Mouse (Mus musculus) lung, postnatal 0 days (tissue): ENCODE measurements around the gene Hpf1. TPM values are rescaled to one million over a fixed set of nuclear protein-coding genes. Genes with fewer than 3 reads are reported as not detected.

Experiments used
- ATAC-seq: fragments of 200-750 bp; cut with Nextera tagmentation; 2 replicates; pipeline ENCODE4 v1.8.0; 2017; ENCODE audit warnings: moderate library complexity
- DNase-seq: peaks from one replicate; pipeline ENCODE4 v3.0.0-alpha.2; 2016; ENCODE audit warnings: low spot score
- H3K27ac ChIP-seq: fragments of 300-500 bp; sonication (generic); 2 replicates; pipeline ENCODE4 v1.5.1; 2014; ENCODE audit warnings: antibody characterized with exemption, mild to moderate bottlenecking, low read length, mixed read lengths
- H3K27me3 ChIP-seq: fragments of 300-500 bp; sonication (generic); replicated peaks from 2 replicates; pipeline ENCODE4 v1.6.1; 2014; ENCODE audit warnings: low read length, mixed read lengths; ENCODE audit not compliant: insufficient read depth
- H3K36me3 ChIP-seq: fragments of 300-500 bp; sonication (generic); 2 replicates; pipeline ENCODE4 v1.6.1; 2014; ENCODE audit warnings: low read length, mixed read lengths; ENCODE audit not compliant: insufficient read depth
- H3K4me1 ChIP-seq: fragments of 300-500 bp; sonication (generic); 2 replicates; pipeline ENCODE4 v1.6.1; 2014; ENCODE audit warnings: antibody characterized with exemption, low read depth, low read length, mixed read lengths; ENCODE audit not compliant: insufficient read depth
- H3K4me2 ChIP-seq: fragments of 300-500 bp; sonication (generic); replicated peaks from 2 replicates; pipeline ENCODE4 v1.6.1; 2014; ENCODE audit warnings: low read depth, mild to moderate bottlenecking, low read length, moderate library complexity, mixed read lengths
- H3K4me3 ChIP-seq: fragments of 300-500 bp; sonication (generic); 2 replicates; pipeline ENCODE4 v1.5.1; 2014; ENCODE audit warnings: low read depth, low read length
- H3K9ac ChIP-seq: fragments of 300-500 bp; sonication (generic); replicated peaks from 2 replicates; pipeline ENCODE4 v1.6.1; 2014; ENCODE audit warnings: low read depth, mild to moderate bottlenecking
- H3K9me3 ChIP-seq: fragments of 300-500 bp; sonication (generic); 2 replicates; pipeline ENCODE4 v1.6.1; 2016; ENCODE audit warnings: low read length, mixed read lengths
- CTCF ChIP-seq: IDR thresholded peaks from 2 replicates; pipeline ENCODE4 v1.5.1; 2016; ENCODE audit warnings: antibody characterized with exemption, mild to moderate bottlenecking
- EP300 ChIP-seq: IDR thresholded peaks from 2 replicates; pipeline ENCODE4 v1.6.1; 2016; ENCODE audit warnings: antibody characterized with exemption, mild to moderate bottlenecking, control low read depth
- WGBS: fragments of 180-500 bp; shearing (Covaris S2); extraction: QIAGEN DNeasy Blood & Tissue Kit; methylation state at CpG from one replicate; pipeline ENCODE4 v1.1.7; 2014; 5-methylcytosine and 5-hydroxymethylcytosine counted together
- polyA plus RNA-seq: library from polyadenylated mRNA; unstranded; fragments of >200 nt; fragmentation: Nextera tagmentation; extraction: Ambion mirVana; gene quantifications from 2 replicates; pipeline ENCODE4 v1.2.1, GENCODE M21; 2015

Hpf1 gene
- polyA plus RNA-seq, 1 experiment from 2014 or later: 38.1 TPM

DNA sequence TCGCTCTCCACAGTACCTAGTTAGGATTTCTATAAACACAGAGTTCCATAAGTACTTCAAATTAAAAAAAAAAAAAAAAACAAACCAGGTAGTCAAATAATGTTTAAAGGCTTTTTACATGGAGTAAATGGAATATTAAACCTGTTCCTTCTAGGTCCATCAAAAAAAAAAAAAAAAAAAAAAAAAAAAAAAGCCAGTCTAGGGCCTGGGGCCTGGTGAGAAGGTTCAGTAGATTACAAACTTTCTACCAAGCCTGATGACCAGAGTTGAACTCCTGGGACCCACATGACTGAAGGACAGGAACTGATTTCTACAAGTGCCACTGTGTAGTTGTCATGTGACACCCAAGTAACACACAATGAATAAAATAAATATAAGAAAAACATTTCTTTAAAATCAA lies 61.5 kb downstream of the Hpf1 start:
- Histone ChIP-seq H3K27me3 (no peaks in the 10 kb centered on the region), H3K9ac (no peak overlapping the region), H3K4me2 (no peak overlapping the region), H3K9me3 (no peaks in the 10 kb centered on the region), H3K4me1 (no peaks in the 10 kb centered on the region), H3K36me3 (no peaks in the 10 kb centered on the region), H3K4me3 (no peak overlapping the region), H3K27ac (no peak overlapping the region)
- DNase-seq (no peak), ATAC-seq (no peak)
- WGBS: 86% methylated on average over 1 of the region's 1 CpGs
- TF ChIP-seq CTCF: no peak
- TF ChIP-seq EP300: no peak

DNA sequence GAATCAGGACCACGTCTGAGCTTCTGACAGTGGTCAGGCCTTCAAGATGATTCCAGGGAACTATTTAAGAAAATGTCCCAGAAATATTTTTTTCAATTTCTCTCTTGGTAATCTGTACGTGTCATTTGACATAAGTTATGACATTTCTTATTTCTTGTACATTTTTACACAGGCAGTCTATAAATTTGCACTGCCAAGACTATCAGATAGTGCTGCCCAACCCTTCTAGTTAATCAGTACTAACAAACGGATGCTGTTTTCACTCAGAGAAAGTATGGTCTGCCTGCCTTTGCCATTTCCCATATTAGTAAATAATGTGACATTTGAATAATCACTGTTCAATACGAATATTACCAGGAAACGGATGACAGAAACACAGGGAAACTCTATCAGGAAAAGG lies 62.6 kb downstream of the Hpf1 start:
- no peaks in the 10 kb centered on the region for H3K27me3 ChIP-seq
- H3K9ac ChIP-seq: no peak overlapping the region
- H3K4me2 ChIP-seq: no peak overlapping the region
- ATAC-seq (no peak), DNase-seq (no peak)
- no peaks in the 10 kb centered on the region for H3K36me3 ChIP-seq
- H3K27ac ChIP-seq: no peak overlapping the region
- no peaks in the 10 kb centered on the region for H3K4me1 ChIP-seq
- H3K4me3 ChIP-seq: no peak overlapping the region
- 54% methylated on average over 5 of the region's 5 CpGs for WGBS
- TF ChIP-seq EP300: no peak
- no peak for TF ChIP-seq CTCF
- H3K9me3 ChIP-seq: no peaks in the 10 kb centered on the region

DNA sequence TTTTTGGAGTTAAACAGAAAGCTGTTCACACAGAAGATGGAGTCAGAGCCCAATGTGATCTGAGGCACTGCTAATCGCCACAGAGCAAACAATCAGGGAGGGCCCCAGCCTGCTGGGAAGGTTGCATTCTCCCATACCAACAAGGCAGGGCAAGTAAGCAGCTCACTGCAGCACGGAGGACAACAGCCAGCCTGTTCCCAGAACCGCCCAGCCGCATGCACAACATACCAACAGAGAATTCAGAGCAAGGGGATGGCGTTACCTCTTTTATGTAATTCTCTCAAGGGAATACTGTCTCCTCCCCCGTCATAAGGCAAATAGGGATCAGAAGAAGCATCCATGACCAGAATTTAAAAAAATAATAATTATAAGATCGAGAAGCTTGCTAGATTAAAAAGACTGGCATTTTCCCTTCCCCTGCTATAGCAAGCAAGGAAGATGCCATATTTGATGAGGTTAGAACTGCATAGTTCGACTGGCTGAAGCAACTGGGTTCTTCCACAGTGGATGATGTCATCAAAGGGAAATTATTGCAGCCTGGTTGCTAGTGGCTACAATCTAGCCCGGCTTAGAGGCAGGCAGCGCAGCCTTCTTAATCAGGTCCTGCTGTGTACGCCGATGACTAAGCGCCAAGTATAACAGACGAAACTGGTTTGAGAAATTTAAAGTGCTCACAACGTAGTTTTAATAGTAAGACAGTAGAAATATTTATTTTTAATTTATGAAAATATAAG lies 64.2 kb downstream of the Hpf1 start:
- no peaks in the 10 kb centered on the region for H3K36me3 ChIP-seq
- H3K9me3 ChIP-seq: no peaks in the 10 kb centered on the region
- peak overlapping the region; percentile 61 for H3K27ac ChIP-seq
- peak; percentile 98 for ATAC-seq
- H3K4me1 ChIP-seq: no peaks in the 10 kb centered on the region
- 9% methylated on average over 15 of the region's 15 CpGs for WGBS
- peak overlapping the region; percentile 27; the same call in 1 of the 2 replicates for H3K9ac ChIP-seq
- peak overlapping the region; percentile 23 for H3K4me3 ChIP-seq
- TF ChIP-seq EP300 (peak; percentile 48; the same call in 1 of the 2 replicates), CTCF (no peak)
- H3K4me2 ChIP-seq: peak overlapping the region; percentile 44
- H3K27me3 ChIP-seq: no peaks in the 10 kb centered on the region
- peak; percentile 95 for DNase-seq

DNA sequence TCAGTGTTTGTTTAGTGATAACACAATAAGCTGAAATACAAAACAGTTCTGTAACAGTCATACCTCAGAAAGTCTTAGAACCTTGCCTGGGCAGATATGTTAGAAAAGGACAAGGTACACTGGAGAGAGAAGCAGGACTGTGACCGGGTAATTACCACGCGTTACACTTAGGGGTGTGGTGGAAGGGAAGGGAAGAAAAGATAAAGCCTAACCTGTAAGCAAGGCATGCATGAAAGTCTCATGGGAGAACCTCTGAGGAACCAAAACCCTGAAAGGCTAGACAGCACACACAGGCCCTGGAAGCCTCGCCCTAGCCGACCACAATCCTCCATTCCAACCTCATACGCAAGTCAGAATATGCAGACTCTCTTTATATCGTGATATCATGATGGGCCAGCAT lies 66.6 kb downstream of the Hpf1 start:
- DNase-seq: no peak
- no peaks in the 10 kb centered on the region for H3K9me3 ChIP-seq
- ATAC-seq: no peak
- no peak overlapping the region for H3K9ac ChIP-seq
- no peak for TF ChIP-seq EP300
- TF ChIP-seq CTCF: no peak
- H3K27ac ChIP-seq: no peak overlapping the region
- no peak overlapping the region for H3K4me3 ChIP-seq
- H3K4me2 ChIP-seq: no peak overlapping the region
- no peaks in the 10 kb centered on the region for H3K4me1 ChIP-seq
- H3K27me3 ChIP-seq: no peaks in the 10 kb centered on the region
- H3K36me3 ChIP-seq: no peaks in the 10 kb centered on the region
- 76% methylated on average over 7 of the region's 7 CpGs for WGBS

Other genes with a start within 250 kb of the Hpf1 start
- 17.1 and 17.9 TPM in 2 replicates for gene Clcn3, start 92.9 kb downstream of the Hpf1 start, polyA plus RNA-seq
- gene Nek1, start 102.8 kb downstream of the Hpf1 start, polyA plus RNA-seq: 9.7 and 10.5 TPM in 2 replicates